Mouse (Mus musculus): ENCODE measurements at regions not wholly inside any gene's neighbourhood (a gene's known extent, or its start where the extent isn't known, plus 50 kb on each side); places are given as distances from the start of the nearest gene placed in this dataset.

DNA sequence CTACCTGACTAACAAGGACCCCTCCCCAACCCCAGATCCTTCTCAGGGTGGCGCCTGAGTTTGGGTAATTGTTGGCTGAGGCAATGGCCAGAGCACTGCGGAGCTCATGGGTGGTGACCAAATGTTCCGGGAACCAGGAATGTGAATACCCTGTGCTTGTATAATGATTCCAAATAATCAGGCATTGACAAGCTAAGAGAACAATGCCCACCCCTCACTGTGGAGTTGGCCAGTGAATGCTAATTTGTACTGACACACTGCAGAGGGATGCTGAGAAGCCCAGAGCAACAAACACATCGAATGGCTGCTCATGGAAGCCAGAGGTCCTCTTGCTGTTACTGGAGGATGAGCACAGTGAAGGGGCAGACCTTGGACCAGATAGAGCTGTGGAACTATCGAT, 62.8 kb upstream of the Mbnl2 start:
- TF ChIP-seq CTCF (IDR thresholded peaks at IDR 0.05) (no peak), EP300 (IDR thresholded peaks at IDR 0.05; ENCODE audit: insufficient read depth, low read depth, low read length) (no peak), POLR2A (IDR thresholded peaks at IDR 0.05; ENCODE audit: insufficient read depth, low read depth, low read length) (no peak)

Measured in heart, adult 2 months (tissue).